Mouse (Mus musculus) T-cell, adult 2 months (primary cell): ENCODE results near the gene Mat2a.
"Not testable (repeated sequence)": the region's sequence is repeated elsewhere in the genome, so short reads cannot be mapped to it uniquely, and the experiment has no call there.

Experiments
- DNase-seq: peaks from one replicate; pipeline ENCODE4 v3.0.0; 2022; ENCODE audit warnings: low spot score

Gene Mat2a

DNA sequence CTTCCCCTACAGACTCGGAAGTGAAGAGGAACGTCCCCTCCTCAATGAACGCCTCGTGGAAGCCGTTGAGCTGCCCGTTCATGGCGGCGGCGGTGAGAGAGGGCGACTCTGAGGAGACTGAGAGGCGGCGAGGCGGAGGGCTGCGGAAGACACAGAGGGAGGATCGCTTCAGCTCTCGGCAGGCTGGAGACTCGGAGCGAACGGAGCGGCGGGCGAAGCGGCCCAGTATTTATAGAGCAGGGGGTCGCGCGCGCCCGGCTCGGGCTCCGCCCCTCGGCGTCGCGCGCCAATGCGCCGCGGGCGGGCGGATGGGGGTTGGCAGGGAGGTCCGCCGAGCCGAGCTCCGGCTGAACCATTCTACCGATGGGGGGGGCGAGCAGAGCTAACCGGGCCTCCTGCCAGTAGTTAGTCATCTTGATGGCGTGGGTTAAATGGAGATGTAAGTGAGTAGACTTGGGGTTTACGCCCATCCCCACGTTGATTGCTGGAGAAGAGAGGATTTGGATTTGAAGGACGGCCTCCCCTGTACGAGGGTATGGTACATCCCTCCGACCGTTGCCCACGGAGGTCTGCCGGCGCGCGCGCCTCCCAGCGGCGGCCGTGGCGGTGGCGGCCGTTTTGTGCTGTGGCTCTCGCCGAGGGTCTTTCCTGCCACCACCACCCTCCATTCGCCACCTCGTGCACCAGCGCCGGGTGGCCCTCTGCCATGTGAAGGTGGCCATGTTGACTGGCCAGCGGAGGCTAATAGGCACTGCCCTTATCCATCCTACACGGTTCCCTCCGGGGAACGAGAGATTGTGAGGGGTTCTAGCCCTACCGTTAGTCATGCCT, at the start of gene Mat2a:
Mat2a (minus strand) TSS at position 204 of the 831 bp plus-strand sequence.
- peak; percentile 94 for DNase-seq

DNA sequence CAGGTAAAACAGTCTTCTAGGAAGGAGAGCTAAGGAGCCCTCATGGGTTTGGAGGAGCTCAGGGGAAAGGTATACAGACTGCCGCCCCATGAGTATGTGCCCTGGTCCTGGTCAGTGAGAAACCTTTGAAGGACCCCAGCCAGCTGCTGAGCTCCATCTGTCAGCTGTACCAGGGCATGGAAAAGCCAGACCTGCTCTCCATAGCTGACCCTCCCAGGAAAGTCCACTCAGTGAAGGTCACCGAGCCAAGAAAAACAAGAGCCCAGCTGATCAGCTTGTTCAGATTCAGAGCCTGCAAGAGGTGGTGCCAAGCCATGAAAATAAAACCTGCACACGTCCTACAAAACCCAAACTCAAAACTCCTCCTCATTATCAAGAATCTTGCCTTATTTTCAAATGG, 49.5 kb upstream of the Mat2a start:
- DNase-seq, result no peak

DNA sequence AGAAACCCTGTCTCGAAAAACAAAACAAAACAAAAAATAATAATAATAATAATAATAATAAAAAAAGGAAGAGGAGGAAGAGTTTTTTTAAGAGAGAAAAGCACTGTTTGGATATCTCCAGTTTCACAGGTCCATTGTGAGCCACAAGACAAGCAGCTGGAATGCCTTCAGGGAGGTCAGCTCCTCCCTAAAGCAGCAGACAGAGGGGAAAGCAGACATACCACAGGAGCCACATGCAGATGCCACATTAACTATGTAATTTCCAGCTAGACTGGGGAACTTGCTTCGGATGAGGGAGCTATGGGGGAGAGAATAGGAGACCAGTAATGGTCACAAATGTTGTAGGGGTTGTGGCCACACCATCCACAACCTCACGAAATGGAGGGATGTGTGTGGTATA, 47.9 kb upstream of the Mat2a start:
- DNase-seq, result no peak

DNA sequence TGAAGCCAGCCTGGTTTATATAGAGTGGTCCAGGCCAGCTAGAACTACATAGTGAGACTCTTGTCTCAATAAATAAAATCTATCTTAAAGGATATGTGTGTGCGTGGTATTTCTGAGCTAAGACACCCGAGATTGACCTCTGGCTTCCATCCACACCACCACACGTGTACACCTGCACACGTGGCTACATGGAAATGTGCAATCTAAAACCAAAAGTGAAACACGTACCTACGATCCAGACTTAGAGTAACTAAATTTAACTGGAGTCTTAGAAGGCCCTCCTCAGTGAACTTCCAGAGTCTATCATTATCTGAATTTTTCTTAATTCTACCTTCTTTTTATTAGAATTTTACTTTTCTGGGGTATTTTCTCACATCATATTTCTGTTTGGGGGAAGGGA, 46.9 kb upstream of the Mat2a start:
- no peak for DNase-seq

DNA sequence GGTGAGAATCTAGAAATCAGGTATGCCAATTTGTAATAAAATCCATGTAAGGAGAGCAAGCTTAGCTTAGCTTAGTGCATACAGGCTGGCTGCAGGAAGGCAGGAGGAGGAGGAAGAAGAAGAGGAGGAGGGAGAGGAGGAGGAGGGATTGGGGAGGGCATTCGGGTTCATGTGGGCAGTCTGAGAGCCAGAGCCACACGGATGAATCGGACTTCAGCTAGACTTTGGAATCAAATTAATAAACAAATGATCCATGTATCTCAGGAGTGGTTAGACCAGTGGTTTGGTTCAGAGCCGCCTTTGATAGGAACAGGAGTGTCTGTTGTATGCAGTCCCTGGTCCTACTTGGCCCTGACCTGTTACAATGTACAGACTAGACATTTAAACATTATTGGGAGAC, 45.5 kb upstream of the Mat2a start:
- no peak for DNase-seq

DNA sequence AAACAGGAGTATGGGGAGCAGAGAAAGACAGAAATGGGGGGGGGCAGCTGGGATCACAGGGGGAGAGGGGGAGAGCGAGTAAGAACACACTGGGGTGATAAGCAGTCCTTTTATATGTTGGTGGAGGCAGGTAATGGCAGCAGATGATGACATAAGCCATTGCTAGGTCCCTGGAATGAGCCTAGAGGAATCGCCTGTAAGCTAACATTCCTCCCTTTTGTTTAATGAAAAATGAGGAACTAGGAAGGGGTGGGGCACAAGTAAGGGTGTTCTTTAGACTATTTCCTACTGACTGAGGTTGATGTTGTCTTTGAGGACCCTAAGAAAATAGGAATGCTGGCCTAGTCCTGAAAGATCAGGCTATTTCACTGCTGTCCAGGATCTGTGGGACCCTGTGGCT, 42.8 kb upstream of the Mat2a start:
- DNase-seq, result no peak

DNA sequence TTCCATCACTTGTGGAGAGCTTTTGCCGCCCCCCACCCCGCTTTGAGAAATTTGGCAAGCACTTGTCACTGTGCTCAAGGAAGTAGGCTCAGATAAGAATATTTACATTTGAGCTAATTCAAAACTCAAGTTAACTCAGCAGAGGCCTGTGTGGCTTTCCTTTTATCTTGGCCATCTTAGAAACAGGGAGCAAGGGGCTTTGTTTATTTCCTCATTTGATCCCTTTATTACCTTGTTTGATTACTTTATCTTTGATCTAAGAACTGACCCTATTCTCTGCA, 41.0 kb upstream of the Mat2a start:
- no peak for DNase-seq

DNA sequence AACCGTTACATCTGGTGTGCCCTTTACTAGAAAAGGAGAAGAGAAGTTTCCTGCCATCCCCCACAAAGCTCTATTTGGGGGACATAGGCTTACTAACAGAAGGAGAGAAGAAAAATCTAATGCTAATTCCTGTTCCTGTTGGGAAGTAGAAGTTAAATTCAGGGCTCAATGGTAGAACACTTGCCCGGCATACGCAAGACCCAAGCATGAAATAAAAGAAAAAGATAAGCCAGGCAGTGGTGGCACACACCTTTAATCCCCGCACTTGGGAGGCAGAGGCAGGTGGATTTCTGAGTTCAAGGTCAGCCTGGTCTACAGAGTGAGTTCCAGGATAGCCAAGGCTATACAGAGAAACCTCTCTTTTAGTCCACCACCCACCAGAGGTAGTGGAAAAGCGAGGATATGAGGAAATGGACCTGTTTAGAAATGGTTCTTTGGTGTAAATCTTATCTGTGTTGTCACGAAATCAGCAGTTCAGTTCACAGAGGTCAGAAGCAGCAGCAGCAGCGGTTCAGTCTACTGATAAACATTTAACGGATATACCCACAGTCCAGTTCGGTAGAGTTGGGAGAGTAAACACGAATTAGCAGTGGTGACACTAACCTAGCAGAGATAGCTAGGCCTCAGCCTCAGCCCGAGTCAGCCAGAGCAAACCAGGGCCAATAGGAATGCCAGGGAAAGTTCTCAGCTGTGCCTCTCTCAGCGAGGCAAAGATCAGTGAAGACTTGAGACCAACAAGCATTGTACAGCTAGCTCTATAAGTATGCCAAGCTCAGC, 40.5 kb upstream of the Mat2a start:
- DNase-seq, result no peak

DNA sequence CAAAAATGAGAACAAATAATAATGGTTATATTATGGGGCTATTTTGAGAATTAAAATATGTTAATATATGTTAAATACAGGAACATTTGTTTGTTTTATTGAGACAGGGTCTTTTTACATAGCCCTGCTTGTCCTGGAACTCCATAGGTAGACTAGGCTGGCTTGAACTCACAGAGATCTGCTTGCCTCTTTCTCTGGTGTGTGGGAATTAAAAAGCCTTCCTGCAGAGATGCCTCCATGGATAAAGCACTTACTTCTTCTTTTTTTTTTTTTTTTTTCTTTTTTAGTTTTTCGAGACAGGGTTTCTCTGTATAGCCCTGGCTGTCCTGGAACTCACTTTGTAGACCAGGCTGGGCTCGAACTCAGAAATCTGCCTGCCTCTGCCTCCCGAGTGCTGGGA, 39.3 kb upstream of the Mat2a start:
- DNase-seq, result not testable (repeated sequence)

DNA sequence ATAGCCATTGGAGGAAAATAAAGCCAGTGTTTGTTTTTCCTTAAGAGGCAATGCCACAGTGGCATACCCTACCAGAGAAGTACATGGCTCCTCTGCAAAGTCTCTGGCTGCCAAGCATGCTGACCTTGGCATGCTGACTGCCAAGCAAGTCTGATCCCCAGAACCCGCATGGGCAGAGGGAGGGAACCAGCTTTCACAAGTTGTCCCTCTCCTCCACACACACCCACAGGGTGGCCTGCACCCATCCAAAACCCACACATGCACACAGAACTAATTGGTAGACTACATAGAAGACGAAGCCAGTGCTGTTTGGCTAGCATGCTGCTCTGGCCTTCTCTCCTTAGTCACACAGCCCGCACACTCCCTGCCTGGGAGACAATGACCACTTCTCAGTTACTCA, 38.3 kb upstream of the Mat2a start:
- no peak for DNase-seq

DNA sequence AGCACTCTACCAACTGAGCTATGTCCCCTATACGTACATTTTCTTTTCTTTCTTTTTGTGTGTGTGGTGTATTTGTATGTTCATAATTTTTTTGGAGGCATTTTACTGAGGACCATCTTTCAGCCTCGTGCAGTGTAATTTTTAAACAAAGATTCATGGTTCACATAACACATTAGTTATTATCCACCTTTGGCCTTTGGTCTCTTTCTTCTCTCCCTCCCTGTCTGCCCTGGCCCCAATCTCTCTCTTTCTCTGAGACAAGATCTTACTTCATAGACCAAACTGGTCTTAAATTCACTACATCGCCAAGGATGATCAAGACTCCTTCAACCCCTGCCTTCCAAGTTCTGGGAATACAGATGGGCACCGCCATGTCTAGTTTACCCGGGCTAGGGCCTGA, 37.5 kb upstream of the Mat2a start:
- DNase-seq, result no peak

DNA sequence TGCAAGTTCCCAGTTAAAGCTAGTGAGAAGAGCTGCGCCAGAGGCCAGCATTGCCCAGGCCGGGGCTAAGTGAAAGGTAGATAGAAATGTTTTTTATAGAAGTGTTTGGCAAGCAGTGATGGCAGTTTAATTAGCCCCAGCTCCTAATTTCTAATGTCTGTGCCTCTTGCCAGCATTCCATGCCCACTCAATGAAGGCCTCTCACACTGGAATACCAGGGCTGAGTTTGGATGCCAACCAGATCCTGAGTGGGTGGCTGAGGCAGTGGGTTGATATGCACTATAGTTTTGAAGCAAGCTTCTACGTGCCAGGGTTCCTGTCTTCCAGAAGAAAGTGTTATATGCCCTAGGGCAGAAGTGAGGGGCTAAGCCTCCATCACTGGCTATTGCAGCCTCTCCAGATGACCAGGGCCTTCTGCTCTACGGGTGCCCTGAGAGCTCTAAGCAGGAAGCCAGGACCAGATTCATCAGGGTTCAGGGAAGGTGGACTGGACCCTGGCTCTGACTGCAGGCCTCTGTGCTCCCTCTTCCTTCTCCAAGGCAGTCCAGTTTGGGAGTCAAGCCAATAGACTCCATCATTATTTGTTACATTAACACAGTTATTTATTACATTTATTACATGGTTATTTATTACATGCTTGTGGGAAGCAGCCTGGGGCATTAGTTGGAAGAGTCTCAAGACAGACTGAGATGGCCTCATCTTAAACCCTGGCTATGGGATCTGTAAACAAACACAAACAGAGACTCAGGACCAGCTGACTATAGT, 36.0 kb upstream of the Mat2a start:
- DNase-seq, result no peak

DNA sequence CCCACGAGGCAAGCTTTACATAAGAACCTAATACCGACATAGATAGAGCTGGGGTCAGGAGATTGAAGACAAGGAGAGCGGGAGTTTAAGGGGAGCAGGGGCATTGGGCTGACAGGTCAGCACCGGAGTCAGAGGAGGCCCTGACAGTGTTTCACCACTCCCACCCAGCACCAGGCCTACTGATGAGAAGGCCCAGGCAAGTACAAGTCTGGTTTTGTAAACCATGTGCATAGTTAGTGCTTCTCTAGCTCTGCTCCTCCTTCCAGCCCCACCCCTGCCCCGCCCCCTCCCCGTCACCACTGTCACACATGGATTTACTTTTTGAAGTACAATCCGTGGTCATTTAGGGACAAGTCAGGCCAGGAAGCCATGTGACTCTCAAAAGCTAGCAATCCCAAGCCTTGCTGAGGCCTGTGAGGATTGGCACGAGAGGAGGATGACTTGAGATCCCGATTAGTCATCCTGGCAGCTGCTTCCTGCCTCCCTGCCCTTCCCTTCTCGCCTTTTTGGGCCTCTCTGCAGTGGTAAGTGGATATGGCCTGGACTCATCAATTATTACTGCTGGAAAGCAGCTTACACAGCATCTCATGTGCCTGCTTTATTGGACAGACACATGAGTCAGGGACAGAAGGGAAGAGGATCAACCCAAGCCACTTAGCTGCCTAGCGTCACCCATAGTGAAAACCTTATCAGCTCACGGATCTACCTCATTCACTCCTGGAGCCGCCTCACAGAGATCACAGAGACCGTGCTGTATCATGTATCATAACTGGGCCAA, 34.1 kb upstream of the Mat2a start:
- DNase-seq, result peak; percentile 4

DNA sequence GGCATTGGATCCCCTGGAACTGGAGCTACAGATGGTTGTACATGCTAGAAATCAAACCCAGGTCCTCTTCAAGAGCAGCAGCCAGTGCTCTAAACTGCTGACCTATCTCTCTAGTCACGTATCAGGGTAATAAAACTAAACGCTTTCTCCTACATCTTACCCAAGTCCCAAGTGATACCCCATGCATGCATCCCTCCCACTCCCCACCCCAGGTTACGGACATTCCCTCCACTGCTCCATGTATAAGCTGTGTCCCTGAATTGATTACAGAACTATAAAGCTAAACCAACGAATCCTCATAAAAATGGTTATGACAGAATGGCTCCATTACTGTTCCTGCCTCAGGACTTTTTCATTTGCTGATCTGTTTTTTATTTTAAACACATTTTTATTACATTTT, 26.8 kb upstream of the Mat2a start:
- no peak for DNase-seq

DNA sequence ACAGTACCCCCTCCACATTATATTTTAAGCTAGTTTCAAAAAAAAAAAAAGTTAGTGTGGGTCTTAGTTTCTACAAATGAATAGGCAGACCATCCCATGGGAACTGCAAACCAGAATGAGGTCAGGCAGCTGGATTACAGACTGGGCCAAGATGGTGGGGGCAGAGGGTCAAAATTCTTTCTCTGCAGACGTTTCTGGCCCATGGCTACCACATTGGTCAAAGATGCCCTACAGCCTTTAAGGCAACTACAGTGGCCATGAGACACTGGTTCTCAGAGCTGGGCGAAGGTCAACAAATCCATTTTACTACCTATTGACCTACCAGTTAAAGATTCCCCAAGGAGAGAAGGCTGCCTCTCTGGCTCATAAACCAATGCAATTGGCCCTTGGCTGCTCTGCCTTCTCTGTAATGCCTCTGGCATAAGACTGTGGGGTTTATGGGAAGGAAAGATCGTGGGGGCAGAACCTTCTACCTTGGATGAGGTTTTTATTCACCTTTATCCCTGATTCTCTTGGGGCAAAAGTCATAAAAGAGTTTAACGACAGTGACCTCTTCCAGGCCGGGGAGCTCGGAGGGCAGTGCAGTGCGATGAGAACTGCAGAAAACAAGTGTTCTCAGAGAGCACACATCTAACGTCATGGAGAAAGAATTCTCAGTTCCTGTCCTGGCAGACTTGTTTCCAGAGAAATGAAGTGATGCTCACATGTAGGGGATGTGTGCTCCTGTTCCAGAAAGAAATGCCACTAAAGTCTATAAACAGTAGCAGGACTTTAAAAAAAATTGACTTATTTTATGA, 26.2 kb upstream of the Mat2a start:
- no peak for DNase-seq

DNA sequence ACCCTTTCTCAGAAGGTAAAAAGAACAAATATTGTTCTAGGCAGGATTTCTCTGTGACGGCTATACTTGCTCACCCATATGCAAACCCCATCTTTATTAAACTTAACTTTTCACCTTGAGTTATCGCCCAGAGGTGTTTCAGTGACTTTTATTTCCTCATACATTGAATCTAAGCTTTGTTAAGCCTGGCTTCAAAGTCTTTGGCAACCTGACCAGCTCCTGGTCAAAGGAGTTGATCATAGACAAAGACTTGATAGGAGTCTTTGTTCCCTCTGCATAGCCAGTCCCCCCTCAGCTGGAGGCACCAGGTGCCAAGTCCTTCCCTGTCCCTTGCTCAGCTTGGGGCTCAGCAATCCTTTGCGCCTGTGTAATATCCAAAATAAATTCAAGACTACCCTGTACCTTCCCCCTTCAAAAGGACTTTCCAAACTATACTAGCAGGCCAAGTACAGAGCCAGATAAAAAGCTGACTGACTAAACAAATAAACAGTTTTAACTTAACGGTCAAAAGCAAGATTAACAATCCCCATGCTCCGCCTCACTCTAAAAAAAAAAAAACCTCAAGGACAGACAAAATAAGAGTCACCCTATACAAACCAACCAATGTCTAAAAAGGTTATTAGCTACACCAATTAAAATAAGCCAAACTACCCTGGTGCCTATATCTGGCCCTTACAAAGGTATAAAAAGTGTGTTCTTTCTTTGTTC, 23.3 kb upstream of the Mat2a start:
- not testable (repeated sequence) for DNase-seq

DNA sequence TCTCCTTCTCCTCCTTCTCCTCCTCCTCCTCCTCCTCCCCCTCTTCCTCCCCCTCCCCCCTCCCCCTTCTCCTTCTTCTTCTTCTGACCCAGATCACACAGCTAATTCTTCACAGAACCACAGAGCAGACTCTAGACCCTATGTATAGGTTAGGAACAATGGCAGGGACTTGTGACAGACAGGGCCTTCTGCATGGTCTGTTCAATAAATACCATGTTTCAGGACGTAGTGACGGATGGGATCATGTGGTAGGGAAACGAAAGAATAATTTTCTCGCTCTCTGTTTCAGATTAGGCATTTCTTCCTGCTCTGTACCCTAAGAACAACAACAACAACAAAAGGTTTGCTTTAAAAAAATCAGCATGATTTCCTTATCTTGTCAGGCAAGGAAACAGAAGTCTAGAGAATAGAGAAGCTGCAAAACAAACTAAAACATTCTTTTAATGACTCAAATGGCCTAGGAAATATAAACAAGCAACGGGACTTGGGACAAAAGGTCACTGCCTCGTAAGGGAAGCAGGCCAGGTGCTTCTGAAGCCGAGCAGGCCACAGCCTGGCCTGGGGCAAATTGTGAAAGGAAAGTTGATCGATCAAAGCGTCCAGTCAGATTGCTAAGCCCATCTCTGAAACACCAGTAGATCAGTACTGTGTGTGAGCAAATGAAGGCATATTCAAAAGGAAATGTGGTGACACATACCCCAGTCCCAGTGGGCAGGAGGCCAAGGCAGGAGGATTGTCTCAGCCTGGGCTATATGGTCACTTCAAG, 20.9 kb upstream of the Mat2a start:
- no peak for DNase-seq

DNA sequence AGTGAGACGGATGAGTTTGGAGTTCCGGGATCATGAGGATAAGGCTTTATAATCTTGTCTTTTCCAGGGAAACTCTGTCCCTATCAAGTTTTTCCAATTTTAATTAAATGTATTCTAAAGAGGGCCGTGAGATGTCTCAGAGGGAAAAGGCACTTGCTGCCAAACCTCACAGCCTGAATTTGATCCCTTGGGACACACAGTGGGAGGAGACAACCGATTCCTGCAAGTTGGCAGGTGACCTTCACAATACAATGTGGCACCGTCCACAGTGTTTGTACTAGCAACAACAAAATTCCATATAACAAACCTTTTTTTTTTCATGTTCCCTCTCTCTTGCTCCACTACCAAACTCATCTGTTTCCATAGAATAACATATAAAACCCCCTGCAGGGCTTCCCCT, 19.6 kb upstream of the Mat2a start:
- no peak for DNase-seq

DNA sequence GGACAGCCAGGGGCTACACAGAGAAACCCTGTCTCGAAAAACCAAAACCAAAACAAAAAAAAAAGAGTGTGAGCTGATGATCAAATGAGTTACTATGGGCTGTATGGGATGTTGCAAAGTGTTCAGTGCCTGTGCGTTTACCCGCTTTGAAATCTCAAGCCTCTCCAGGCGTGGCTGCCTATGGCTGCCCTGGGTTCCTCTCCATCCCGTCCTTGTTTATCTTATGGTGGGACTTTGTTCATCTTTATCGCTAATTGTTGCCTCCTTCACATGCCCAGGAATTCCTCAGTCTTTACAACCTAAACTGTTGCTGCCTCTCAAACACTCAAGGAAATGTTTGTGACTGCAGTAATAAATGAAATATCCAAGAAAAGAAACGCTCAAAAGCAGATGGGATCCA, 19.1 kb upstream of the Mat2a start:
- no peak for DNase-seq

DNA sequence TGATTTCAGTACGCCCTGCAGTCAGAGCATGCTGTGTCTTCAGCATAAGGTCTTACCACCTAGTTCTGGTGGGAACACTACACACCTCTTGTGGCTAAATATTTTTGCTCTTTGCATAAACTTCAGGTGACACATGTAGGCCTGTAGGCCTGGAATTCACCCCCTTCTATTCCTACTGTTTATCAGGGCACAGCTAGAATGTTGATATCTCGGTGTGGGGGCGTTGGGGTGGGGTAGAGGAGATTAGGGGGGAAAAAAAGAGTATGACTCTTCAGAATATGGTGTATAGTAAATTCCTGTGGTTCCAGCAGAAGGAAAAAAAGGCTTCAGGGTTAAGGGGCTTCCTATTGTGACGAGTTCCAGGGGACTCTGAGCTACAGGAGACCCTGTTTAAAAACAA, 17.2 kb upstream of the Mat2a start:
- no peak for DNase-seq
